Mouse (Mus musculus) lung, postnatal 4 days (tissue): ENCODE data around the gene Tenm4.
A peak's percentile ranks its signal among the peaks of the same experiment; 100 is the strongest.

ENCODE experiments used
- DNase-seq, 2 experiments: peaks; one replicate each; pipeline ENCODE4 v3.0.0; 2021

The Tenm4 gene

DNA sequence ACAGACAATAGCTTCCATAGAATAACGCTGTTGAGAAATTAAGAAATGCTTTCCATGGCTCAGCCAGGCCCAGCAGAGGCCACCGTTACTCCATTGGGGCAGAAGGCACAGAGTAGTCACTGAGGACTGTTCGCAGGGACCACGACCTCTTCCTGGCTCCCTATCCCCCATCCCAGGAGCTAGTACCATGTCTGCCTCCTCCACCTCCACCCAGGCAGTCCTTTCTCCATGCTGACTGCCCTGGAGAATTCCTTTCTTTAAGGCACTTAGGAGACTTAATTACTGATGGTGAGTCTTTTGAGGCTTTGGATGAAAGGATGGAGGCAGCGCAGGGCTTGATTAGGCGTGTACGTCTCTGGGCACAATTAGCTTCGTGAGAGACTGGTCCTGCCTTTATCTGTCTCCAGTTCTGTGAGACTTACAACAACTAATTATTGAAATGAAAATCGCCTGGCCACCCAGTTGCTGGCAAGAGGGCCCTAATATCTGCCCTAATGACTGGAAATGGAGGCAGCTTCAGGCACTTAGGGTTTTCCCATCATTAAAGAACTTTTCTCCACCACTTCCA is 365.4 kb downstream of the Tenm4 start:
- DNase-seq = no peak

DNA sequence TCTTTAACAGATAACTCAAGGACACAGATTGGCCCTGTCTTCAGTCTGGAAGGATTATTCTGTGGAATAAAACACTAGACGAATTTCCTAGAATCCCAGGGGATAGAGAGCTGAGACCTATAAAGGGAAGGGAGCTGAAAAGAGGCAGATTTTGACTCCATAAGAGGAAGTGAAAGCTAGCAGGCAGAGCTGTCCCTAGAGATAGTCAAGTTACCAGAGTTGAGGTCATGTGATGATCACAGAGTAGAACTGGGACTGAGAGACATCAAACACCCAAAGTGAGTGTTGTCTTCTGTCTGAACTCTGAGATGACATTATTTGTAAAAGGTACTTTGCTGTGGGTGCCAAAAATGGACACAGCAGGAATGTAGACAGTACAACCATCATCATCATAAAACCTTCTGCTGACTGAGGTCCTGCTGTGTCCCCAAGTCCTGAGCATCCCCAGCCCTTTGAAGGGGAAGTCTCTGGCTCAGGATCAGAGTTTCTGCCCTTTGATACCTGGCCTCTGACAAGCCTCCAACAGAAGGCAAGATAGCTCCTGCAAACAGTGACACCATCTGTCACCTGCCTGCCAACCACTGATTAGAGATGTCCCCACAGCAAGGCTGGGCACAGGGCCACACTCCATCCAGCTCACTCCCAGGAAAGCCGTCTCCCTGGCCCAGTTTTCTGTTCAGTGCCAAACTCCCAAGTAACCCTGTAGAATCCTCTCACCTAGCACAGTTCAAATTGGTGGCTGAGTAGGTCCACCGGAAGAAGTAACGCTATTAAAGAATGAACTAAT is 368.4 kb downstream of the Tenm4 start:
- no peak for DNase-seq

DNA sequence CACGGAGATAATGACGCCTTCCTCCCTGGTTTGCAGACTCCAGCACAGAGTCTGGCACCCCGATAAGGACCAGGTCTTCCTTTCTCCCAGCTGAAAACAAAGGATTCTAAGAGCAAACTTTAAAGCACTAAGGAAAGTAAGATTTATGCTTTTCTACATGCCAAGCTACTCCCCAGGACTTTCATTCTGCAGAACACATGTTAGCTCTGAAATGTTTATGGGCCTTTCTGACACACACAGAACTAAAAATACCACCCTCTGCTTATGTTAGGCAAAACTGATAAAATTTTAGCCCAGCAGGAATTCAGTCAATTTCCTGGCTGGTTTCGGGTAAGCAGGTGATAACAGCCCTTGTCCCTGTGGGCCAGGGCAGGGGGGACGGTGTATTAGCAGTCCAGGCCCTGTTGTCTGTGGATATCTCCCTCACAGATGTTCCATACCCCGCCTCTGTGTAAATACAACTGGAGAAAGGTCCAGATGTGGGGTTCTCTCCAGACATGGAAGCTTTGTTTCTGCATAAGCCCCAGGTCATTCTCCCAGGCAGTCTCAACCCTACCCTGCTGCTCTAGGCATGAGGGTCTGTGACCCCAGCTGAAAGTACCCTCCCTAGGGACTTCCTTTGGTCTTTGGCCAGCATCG is 369.5 kb downstream of the Tenm4 start:
- no peak for DNase-seq

DNA sequence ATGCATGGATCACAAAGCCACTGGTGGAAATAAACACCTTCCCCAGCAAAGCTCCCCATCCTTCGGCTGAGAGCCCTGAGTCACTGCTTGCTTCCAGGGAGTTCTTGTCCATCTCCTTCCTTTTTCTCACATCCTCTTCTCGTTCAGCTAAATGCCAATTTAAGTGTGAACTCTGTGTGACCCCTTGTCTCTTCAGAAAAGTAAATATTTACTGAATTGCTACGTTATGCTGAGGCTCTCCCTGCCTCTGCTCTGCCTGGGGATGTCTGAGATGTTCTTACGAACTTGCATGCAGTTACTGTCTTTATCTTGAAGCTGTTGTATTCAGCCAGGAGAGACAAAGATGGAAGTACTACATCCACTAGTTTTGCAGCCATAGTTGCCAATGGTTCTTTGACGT is 374.9 kb downstream of the Tenm4 start:
- DNase-seq = no peak

DNA sequence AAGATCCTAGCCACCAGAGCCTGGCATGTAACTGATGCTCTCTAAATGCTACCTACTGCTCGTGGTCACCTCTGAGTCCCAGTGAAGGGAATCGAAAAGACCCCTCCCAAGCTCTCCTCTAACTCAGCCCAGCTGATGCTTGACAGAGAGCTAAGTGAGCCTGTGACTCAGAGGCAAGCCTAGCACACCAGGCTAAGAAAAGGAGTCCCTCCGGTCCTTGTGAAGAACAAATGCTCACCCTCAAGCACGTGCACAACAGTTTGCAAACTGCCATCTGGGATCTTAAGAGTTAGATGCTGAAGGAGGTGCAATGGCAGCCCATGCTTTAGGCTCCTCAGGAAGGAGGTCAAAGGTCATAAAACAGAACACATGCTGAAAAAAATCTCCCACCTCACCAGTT is 380.8 kb downstream of the Tenm4 start:
- no peak for DNase-seq

DNA sequence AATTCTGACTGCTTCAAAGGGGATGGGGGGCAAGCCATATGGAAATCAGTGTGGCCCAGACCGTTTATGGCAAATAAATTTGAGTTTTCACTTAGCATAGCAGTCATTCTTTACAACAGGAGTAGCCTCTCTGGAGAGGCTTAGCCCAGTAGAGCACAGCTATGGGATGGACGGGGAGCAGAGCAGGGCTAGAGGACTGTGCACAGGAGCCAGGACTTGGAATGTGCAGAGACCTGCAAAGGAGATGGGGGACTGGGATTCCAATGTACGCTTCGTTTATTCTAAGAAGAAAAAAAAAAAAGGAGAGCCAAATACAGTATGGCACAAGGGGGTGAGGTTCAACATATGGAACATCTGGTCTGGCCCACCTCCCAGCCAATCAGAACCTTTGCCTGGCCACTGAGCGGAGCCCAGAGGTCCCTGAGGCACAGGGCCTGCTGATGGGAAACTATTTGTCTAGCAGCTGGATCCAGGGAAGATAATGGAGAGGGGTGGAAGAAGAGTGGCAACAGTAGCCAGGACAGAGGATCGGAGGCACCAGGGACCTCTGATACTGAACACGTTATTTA is 381.3 kb downstream of the Tenm4 start:
- no peak for DNase-seq

DNA sequence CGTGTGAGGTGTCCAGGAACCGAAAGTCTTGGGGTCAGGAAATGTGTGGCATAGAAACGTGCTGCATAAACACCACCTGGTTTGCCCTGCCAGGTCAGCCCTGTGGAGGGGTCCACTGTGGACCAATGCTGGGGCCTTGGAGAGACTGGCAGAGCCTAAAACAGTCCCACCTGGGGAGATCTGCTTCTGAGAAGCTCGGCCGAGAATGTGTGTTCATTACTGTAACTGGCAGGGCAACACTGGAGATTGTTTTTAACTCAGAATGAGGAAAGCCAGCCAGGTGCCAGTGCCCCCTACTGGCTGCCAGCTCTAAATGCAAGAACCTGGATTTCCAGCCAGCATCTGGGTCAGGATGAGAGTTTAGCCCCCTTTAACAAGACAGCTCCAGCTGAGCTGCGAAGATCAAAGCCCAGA is 383.2 kb downstream of the Tenm4 start:
- DNase-seq = peak; percentile 38 to 43

DNA sequence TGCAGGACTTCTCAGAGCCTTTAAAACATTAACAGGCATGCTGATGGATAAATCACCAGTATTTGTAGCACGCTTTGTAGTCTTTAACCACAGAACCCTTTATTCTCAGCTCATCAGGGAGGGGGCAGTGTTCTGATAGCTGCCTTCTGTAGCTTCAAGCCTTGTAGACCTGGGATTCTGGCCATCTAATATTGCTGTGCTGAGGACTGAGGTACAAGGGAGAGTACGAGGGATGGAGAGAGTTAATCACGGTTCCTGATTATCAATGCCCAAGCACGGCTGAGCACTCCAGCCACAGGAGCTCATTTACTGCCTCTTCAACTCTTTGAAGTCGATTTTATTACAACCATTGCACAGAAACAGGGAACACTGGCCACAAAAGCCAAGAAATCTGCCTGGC is 384.2 kb downstream of the Tenm4 start:
- no peak for DNase-seq

DNA sequence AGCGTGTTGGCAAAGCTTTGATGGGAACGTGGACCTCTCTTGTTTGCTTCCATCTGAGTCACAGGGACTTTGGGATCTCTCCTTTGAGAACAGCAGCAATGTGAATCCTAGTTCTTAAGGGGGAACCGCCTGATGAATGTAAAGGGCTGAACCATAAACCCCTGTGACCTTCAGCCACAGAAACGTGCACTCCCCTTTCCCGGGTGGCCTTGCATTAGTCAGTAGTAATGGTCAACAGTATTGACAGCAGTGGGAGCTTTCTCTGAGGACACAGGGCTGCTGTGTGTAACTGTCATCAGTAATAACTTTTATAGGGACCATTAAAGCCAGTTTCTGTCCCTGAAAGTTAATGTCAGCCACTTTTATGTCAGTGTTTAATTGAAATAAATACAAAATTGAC is 385.7 kb downstream of the Tenm4 start:
- DNase-seq = no peak

DNA sequence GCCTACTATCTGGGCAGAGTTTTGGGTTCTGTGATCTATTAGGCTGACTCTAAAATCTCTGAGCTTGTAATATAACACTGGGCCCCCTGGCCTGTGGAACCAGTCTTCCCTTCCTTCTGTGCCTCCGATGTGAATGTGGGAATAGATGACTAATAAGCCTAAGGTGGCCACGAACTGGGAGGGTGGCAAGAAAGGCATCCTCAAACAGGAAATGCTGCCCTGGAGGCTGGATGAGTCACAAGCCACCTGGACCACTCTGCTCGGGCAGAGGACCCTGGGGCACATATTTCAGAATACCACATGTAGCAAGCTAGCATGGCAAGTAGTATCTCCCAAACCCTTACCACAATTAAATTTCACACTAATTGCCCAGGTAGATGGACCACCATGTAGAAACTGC is 391.8 kb downstream of the Tenm4 start:
- DNase-seq = no peak

DNA sequence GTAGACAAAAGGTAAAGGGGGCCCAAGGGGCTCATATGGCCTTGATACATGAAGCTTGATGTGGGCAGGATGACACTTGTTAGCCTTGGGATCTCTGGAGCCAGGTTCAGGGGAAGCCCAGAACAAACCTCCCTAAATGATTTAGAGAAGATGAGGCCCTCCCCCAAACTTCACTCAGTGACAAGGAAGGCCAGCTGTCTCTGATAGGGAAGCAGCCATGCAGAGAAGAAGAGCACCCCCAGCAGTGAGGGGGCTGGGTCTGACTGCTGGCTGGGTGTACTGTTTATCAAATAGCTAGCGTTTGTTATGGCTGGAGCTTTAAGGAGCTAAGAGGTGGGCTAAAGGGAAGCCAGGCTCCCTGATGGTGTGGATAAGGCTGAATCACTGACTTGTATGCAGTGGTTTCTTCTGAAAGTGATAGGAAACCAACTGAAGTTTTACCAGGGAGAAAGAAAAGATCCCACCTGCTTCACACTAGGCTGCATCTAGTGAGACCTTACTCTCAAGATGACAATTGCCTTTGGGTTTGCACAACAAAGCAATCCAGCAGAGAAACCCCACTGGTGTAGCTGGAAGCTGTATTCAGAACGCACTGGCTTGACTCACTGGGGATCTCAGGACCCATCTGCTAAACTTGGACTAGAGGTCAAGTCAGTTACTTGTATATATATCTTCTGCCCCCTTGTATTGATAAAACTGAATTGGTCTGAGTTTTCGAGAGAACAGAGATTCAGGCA is 392.5 kb downstream of the Tenm4 start:
- DNase-seq = no peak

DNA sequence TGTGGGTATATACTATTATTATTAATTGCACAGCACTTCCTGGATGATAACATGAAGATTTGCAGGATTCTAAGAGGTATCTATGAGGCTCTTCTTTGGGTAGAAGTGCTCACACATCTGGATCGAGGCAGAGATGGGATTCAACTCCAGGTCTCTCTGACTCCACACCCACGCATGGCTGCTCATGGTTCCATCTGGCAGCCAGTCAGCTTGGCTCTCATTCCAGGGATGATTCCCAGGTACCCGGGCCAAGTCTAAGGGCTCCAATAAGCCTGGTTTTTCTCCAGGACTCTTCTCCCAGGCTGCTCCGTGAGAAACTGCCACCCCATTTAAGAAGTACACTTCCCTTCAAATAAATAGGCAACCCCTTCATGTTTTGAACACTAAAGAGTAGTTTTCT is 394.8 kb downstream of the Tenm4 start:
- no peak for DNase-seq

DNA sequence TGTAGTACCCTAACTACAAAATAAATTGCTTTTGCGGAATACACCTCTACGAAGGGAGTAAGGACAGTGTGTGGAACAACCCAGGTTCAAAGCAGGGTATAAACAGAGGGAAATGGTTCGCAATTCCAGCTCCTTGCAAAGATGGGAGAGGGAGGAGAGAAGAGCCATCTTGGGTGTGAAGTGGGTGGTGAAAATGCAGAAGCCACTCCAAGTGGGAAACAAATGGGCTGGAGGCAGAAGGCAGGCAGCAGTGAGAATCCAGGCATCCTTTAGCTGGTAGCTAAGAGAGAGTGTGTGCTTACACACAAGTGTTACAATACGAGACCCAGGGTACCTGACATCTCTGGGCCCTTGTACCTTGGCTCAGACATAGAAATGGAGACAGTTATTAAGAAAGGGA is 395.2 kb downstream of the Tenm4 start:
- DNase-seq = no peak

DNA sequence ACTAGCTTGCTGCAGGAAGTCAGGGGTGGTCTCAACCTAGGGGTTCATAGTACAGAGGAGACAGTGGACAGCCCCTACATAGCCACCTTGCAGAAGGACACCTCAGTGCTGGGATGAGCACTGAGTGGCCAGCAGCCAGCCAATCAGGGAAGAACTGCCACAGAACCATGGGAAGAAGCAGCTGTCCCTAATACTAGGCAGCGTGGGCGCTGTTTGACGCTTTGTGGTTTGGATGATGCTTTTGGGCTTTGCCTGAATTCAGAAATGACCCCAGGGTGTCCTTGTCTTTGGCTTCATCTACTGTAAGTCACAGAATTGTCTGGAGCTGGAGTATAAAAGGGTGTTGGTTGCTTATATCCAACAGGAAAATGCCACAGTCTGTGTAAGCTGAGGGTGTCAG is 397.0 kb downstream of the Tenm4 start:
- no peak for DNase-seq

DNA sequence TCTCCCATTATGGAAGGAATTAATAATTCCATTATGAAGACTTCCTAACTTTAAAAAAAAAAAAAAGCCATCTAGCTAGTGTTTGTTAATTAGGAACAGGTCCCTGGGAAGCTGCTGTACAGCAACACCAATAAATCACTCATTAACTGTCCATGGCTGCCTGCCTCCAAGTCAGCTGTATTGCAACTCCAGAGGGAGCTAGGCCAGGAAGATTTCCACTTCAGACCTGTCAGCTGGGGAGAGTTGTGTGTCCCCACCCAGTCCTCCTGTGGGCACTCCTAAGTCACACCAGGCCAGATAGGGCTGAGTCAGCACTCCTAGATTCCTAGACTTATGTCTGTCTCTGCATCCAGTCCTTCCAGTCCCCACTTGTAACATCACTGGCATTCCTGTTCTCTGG is 399.9 kb downstream of the Tenm4 start:
- no peak for DNase-seq

DNA sequence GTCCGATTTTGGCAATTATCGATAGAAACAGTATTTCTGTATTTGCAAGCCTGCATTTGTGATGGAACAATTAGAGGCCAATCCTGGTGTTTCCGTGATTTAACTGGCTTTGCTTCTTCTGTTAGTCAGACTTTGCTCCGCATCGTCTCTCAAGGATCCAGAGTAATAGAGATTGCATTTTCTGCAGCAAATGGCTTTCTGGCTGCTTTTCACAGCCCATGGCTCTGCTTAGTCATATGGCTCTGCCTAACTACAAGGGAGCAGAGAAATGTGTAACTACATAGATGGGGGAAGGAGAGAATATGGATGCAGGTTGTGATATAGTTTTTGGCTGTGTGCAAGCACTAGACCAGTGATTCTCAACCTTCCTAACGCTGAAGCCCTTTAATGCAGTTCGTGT is 401.9 kb downstream of the Tenm4 start:
- no peak for DNase-seq

DNA sequence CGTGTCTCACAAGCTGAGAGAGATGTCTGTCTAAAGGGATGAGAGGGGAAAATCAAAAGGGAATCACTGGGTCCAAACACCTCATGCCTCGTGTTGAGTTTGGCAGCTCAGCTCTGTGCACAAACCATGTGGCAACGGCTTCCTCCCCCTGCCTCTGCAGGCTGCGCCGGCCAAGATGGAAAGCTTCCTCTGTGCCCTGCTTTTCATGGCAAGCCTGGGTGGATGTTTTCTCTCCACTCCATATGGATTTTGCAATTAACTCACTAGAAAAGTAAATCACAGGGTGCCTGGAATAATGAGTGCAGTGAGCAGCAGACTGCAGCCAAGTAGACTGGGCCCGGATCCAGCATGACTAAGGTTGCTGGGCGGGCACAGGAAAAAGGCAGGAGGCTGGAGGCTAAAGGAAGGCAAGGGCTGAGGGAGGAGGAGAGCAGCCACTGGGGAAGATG is 404.2 kb downstream of the Tenm4 start:
- DNase-seq = peak; percentile 77 to 86

DNA sequence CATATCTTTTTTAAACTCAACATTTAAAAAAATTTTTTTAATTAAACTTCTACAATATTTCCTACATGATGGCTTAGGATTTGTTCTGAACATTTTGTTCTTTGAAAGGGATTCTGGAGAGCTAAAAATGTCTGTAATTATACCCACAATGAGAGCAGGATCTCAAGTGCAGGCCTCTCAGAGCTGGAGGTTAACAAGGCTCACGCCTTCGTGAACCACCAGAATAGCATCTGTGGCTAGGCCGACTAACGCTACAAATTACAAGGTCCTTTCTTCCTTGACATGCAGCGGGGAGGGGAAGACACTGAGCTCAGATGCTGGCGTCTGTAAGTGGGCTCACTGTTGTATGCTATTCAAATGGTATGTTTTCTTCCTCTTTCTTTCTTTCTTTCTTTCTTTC is 411.7 kb downstream of the Tenm4 start:
- no peak for DNase-seq

DNA sequence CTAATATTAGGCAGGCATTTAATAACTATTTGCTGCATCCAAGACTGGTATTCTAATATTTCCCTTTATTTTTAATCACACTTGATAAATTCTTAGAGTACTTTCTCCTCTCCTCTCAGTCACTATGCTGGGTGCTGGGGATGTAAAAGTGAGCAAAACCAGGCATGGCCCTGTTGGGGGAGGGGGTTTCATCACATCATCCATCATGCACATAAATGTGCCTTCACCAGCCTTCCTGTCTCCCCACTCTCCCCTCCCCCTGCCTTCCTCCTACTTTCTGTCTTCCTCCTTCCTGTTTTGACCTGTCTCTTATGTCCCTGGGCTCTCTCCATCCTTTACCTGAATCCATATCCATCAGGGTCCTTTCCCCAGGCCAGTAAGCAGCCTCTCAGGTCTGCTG is 416.4 kb downstream of the Tenm4 start:
- no peak for DNase-seq

DNA sequence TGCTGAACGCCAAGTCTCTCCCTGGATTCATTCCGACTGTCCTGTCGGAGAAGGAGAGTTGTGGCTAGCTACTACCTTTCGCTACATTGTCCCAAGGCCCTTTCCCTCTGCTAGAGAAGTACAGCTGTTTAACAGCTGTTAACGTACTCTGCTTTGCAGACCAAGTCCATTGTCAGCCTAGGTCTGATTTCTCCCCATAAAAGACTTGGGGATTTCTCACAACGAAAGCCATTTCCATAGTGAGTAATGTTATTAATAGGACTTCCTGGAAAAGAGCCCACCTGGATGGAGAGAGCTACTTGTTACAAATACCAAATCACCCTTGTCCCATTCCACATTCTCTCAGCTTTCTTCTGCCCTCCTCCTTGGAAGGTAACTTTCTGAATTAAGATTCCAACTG is 417.5 kb downstream of the Tenm4 start:
- DNase-seq = no peak

DNA sequence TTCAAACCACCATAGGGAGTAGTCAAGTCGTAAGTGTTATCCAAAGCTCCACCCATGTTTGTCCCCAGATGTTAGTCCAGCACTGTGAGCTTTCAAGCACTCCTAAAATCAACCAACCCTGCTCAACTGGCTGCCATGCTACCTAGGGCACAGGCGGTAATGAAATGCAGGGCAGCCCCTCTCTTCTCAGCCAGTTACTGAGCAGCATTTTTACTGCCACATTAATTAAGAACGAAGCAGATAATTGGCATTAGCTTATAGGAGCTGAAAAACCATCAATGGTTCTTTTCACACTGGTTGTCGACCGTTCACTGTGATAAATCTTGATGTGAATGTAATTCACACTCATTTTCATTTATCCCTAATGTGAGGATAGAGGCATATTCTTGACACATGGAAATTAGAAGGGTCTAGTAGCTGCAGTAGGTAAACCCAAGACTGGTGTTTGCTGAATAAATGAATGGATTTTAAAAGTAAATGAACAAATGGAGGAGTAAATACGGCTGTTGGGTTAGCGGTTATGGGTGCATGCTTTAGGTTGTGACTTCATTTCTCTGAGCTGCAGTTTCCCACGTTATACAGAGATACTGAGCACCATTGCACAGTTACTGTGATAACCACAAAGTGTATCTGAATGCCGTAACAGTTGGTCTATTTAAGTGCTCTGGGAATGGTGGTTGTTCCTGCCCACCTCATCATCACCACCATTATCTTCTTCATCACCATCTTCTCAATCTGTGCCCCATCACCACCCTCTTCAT is 424.7 kb downstream of the Tenm4 start:
- no peak for DNase-seq

DNA sequence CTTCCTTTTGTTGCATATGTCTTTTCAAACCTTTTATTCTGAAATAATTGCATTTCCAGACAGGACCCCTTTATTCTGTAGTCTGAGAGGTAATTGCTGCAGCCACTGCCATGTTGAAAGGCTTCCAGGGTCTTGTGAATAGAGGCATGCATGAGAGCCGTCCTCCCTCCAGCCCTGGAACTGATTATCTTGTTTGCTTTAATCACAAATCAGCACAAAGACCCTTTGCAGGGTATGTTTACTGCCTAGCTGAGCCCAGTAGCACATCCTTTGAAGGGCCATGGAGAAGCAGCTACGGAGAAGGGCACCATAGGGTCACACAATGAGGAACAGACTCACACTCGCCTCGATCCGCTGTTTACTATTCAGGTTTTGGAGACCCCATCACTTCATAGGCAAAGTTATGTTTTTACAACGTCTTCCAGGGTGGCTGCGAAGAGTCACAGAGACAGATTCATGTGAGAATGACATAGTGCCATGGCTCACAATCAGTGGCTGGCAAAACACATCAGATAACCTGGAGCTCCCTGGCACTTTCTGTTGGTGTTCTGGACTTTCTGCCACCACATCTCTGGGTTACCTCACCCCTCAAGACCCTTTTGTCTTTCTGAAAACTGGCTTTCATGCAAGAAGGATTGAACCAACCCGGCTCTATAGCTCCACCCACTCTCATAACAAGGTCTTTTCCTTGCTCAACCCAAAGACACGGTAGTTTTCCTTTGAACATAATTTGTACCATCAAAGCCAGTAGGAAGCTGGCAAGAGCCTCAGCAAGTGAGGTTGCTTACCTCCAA is 425.6 kb downstream of the Tenm4 start:
- no peak for DNase-seq
